Mouse (Mus musculus): ENCODE results near the gene Alkbh1.
A peak's percentile ranks its signal among the peaks of the same experiment; 100 is the strongest.
"Not testable (repeated sequence)": the region's sequence is repeated elsewhere in the genome, so short reads cannot be mapped to it uniquely, and the experiment has no call there.

The Alkbh1 gene

GRCm38 (mm10) chr12:87443700-87444122 lies at the start of gene Alkbh1, which contains the start of gene Slirp:
TSS of gene Alkbh1 (minus strand) at chr12:87444017.
TSS of gene Slirp (plus strand) at chr12:87443896.
- DNase-seq (ENCODE audit: low spot score in 2 of 2): peak; percentile 87 to 89

- not testable (repeated sequence) for DNase-seq (ENCODE audit: low spot score in 2 of 2)
Measured at GRCm38 (mm10) chr12:87488683-87489082, 44.9 kb upstream of the Alkbh1 start.

- DNase-seq (ENCODE audit: low spot score in 2 of 2): not testable (repeated sequence)
Measured at GRCm38 (mm10) chr12:87482482-87482881, 38.7 kb upstream of the Alkbh1 start.

GRCm38 (mm10) chr12:87474756-87475155 lies 30.9 kb upstream of the Alkbh1 start:
- DNase-seq (ENCODE audit: low spot score in 2 of 2): no peak

- DNase-seq (ENCODE audit: low spot score in 2 of 2): peak; percentile 81 to 89
Measured at GRCm38 (mm10) chr12:87471964-87472786, 28.4 kb upstream of the Alkbh1 start, which contains the start of gene Snw1. TSS of gene Snw1 (minus strand) at chr12:87472274.

- no peak for DNase-seq (ENCODE audit: low spot score in 2 of 2)
Measured at GRCm38 (mm10) chr12:87471421-87471963, 27.7 kb upstream of the Alkbh1 start.

GRCm38 (mm10) chr12:87470263-87471136 lies 26.7 kb upstream of the Alkbh1 start:
- DNase-seq (ENCODE audit: low spot score in 2 of 2): peak in 1 of 2 experiments; percentile 22

GRCm38 (mm10) chr12:87464678-87465297 lies 21.0 kb upstream of the Alkbh1 start:
- no peak for DNase-seq (ENCODE audit: low spot score in 2 of 2)

GRCm38 (mm10) chr12:87449456-87449855 lies 5.6 kb upstream of the Alkbh1 start:
- DNase-seq (ENCODE audit: low spot score in 2 of 2): no peak

GRCm38 (mm10) chr12:87444211-87444610 lies 394 bp upstream of the Alkbh1 start:
- DNase-seq (ENCODE audit: low spot score in 2 of 2): no peak

- no peak for DNase-seq (ENCODE audit: low spot score in 2 of 2)
Measured at GRCm38 (mm10) chr12:87443115-87443699, 610 bp downstream of the Alkbh1 start.

GRCm38 (mm10) chr12:87442177-87443114 lies 1.4 kb downstream of the Alkbh1 start:
- no peak for DNase-seq (ENCODE audit: low spot score in 2 of 2)

GRCm38 (mm10) chr12:87428885-87429284 lies 14.9 kb downstream of the Alkbh1 start:
- no peak for DNase-seq (ENCODE audit: low spot score in 2 of 2)

GRCm38 (mm10) chr12:87428295-87428694 lies 15.5 kb downstream of the Alkbh1 start:
- no peak for DNase-seq (ENCODE audit: low spot score in 2 of 2)

- DNase-seq (ENCODE audit: low spot score in 2 of 2): no peak
Measured at GRCm38 (mm10) chr12:87426354-87427031, 17.3 kb downstream of the Alkbh1 start.

GRCm38 (mm10) chr12:87424516-87424915 lies 19.3 kb downstream of the Alkbh1 start:
- no peak for DNase-seq (ENCODE audit: low spot score in 2 of 2)

GRCm38 (mm10) chr12:87423700-87424099 lies 20.1 kb downstream of the Alkbh1 start:
- no peak for DNase-seq (ENCODE audit: low spot score in 2 of 2)

- DNase-seq (ENCODE audit: low spot score in 2 of 2): no peak
Measured at GRCm38 (mm10) chr12:87421708-87422507, 21.9 kb downstream of the Alkbh1 start.
